Mouse (Mus musculus) thymus, adult 2 months (tissue): Measurements from ENCODE around the gene Pik3ap1. TPM values are rescaled to one million over a fixed set of nuclear protein-coding genes. Genes with fewer than 3 reads are reported as not detected.

Source experiments
- DNase-seq: peaks from one replicate; pipeline ENCODE4 v3.0.0; 2021
- H3K27ac ChIP-seq: fragments of 200-500 bp; 2 replicates; pipeline ENCODE4 v1.5.1; 2012; ENCODE audit warnings: low read length, control low read depth; ENCODE audit not compliant: control insufficient read depth, insufficient read depth
- H3K27me3 ChIP-seq: fragments of 200-500 bp; 2 replicates; pipeline ENCODE4 v1.6.1; 2012; ENCODE audit warnings: mild to moderate bottlenecking, low read length, moderate library complexity, mixed read lengths; ENCODE audit not compliant: control insufficient read depth, insufficient read depth
- H3K36me3 ChIP-seq: fragments of 200-500 bp; 2 replicates; pipeline ENCODE4 v1.6.1; 2012; ENCODE audit warnings: mild to moderate bottlenecking, low read length, moderate library complexity; ENCODE audit not compliant: control insufficient read depth, insufficient read depth
- H3K4me1 ChIP-seq: fragments of 200-500 bp; replicated peaks from 2 replicates; pipeline ENCODE4 v1.6.1; 2012; ENCODE audit warnings: low read length; ENCODE audit not compliant: control insufficient read depth, insufficient read depth
- H3K4me3 ChIP-seq: fragments of 200-500 bp; 2 replicates; pipeline ENCODE4 v1.5.1; 2012; ENCODE audit warnings: mild to moderate bottlenecking, low read length, control low read depth, moderate library complexity; ENCODE audit not compliant: control insufficient read depth, insufficient read depth
- CTCF ChIP-seq: fragments of 200-500 bp; IDR thresholded peaks from 2 replicates; pipeline ENCODE4 v1.5.1; 2012; ENCODE audit warnings: mild to moderate bottlenecking, control low read depth, low read length, moderate library complexity, borderline replicate concordance; ENCODE audit not compliant: control insufficient read depth, poor library complexity, insufficient read depth; ENCODE audit errors: extremely low read depth
- POLR2A ChIP-seq: fragments of 200-500 bp; IDR thresholded peaks from 2 replicates; pipeline ENCODE4 v1.6.1; 2012; ENCODE audit warnings: mild to moderate bottlenecking, low read length, control low read depth, moderate library complexity; ENCODE audit not compliant: control insufficient read depth, poor library complexity, insufficient read depth; ENCODE audit errors: extremely low read depth
- WGBS: fragments of 180-500 bp; shearing (Covaris S2); methylation state at CpG from one replicate; pipeline ENCODE4 v1.1.7; 2018; 5-methylcytosine and 5-hydroxymethylcytosine counted together
- polyA plus RNA-seq: library from polyadenylated mRNA; depleted of rRNA; stranded (reverse); fragments of >200 nt; gene quantifications from 2 replicates; pipeline ENCODE4 v1.2.3, GENCODE M21; 2012

The Pik3ap1 gene
- polyA plus RNA-seq, 1 experiment = 10.0 TPM

DNA sequence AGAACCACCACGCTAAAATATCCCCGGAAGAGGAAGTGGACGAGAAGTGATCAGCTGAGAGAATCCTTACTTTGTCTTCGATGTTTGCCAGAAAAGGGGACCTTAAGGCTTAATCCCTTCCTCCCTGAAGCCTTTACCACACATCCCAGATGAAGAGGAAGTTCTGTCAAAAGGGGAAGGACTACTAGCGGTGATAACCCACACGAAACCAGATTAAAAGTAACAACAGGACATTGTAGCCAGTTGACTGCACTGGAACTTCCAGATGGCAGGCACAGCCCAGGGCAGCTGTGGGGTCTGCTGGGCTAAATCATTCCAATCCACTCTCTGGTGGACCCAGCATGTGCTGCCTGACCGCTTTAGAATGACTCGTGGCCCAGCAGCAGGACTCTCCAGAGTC is 17.7 kb upstream of the Pik3ap1 start:
- no peak overlapping the region for H3K4me3 ChIP-seq
- DNase-seq = no peak

DNA sequence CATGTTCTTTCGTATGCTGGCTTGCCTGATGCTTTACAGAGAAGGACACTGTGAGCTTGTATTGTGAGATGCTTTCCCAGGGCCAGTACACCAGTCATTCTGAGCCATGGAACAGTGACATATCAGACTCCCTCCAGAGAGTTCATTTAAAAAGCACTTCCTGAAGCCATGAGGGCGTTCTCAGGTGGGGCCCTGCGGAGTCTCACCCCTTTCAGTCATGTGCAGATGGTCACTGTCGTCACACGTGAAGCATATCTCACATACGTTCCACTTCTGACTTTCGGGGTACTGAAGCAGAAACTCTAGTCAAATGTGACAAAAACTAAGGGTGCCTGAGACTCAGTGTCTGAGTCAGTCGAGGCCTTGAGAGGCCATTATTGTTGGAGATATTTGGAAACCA is 6.0 kb upstream of the Pik3ap1 start:
- Histone ChIP-seq H3K36me3 (no peaks in the 10 kb centered on the region), H3K4me3 (no peak overlapping the region), H3K27ac (no peak overlapping the region), H3K27me3 (no peaks in the 10 kb centered on the region), H3K4me1 (no peaks in the 10 kb centered on the region)
- no peak for DNase-seq
- whole genome bisulfite sequencing = 90% methylated on average over 8 of the region's 8 CpGs
- TF ChIP-seq CTCF (no peak), POLR2A (no peak)

More for the DNA sequence above, 17.7 kb upstream of the Pik3ap1 start:
- Histone ChIP-seq H3K27ac (no peak overlapping the region), H3K36me3 (no peaks in the 10 kb centered on the region), H3K4me1 (no peaks in the 10 kb centered on the region; the same call in 1 of the 2 replicates), H3K27me3 (no peaks in the 10 kb centered on the region)
- WGBS = 40% methylated on average over 8 of the region's 8 CpGs
- TF ChIP-seq CTCF = no peak
- TF ChIP-seq POLR2A = no peak

DNA sequence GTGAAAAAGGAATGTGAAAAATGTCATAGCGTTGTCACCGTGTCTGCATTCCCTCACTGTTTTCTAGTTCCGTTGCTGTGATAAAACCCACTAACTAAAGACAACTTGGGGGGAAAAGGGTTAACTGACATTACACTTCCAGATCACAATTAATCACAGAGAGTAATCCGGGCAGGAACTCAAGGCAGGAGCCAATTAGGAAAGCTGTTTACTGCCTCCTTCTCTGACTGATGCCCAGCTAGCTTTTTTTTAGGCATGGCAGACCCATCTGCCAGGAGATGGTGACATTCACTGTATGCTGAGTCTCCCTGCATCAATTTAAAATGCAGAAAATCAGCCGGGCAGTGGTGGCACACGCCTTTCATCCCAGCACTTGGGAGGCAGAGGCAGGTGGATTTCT is 4.4 kb upstream of the Pik3ap1 start:
- H3K4me1 ChIP-seq = peaks cover 8% of the 10 kb centered on the region
- TF ChIP-seq CTCF (no peak), POLR2A (no peak)
- H3K27me3 ChIP-seq = no peaks in the 10 kb centered on the region
- H3K4me3 ChIP-seq = no peak overlapping the region
- no peaks in the 10 kb centered on the region for H3K36me3 ChIP-seq
- no peak for DNase-seq
- H3K27ac ChIP-seq = no peak overlapping the region
- WGBS = 90% methylated on average over 6 of the region's 6 CpGs

DNA sequence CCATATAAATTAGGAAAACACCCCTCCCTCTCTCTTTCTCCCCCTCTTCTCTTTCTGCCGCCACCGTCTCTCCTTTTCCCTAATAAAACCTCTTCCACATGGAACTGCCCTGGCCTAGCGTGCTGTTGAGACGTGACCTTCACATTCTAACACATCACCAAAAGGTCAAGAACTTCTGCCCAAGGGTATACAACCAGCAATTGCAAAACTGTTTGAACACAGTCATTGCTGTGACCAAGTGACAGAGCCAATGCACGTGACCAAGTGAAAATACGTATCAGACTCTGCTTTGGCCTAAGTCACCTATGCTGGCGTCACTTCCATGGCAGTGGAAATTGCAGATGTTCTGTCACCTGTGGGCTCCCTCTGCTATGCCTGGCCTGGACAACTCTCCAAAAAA is 3.3 kb upstream of the Pik3ap1 start:
- H3K4me3 ChIP-seq = no peak overlapping the region
- H3K36me3 ChIP-seq = no peaks in the 10 kb centered on the region
- H3K4me1 ChIP-seq = peaks cover 8% of the 10 kb centered on the region
- 98% methylated on average over 7 of the region's 7 CpGs for WGBS
- no peak overlapping the region for H3K27ac ChIP-seq
- no peak for DNase-seq
- TF ChIP-seq CTCF (no peak), POLR2A (no peak)
- no peaks in the 10 kb centered on the region for H3K27me3 ChIP-seq

DNA sequence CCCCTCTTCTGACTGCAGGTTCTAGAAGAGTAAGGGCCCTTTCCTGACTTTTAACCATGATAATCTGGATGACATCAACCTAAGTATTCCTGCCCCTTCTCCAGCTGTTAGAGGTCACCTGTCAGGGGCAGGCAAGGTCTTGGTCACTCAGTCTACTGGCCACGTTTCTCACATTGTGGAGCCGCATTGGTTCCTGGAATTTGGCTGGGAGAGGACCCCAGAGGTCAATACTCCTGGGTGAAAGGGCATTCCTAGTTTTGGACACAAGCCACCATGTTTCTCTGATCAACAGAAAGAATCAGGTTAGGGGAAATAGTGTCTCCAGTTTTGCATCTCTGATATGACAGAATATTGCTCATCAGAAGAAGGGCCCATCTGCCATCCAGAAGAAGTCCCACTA is 2.4 kb upstream of the Pik3ap1 start:
- Histone ChIP-seq H3K27me3 (no peaks in the 10 kb centered on the region), H3K4me3 (no peak overlapping the region), H3K4me1 (peaks cover 8% of the 10 kb centered on the region), H3K27ac (no peak overlapping the region), H3K36me3 (no peaks in the 10 kb centered on the region)
- DNase-seq = no peak
- WGBS = 93% methylated on average over 2 of the region's 2 CpGs
- TF ChIP-seq POLR2A (no peak), CTCF (no peak)

DNA sequence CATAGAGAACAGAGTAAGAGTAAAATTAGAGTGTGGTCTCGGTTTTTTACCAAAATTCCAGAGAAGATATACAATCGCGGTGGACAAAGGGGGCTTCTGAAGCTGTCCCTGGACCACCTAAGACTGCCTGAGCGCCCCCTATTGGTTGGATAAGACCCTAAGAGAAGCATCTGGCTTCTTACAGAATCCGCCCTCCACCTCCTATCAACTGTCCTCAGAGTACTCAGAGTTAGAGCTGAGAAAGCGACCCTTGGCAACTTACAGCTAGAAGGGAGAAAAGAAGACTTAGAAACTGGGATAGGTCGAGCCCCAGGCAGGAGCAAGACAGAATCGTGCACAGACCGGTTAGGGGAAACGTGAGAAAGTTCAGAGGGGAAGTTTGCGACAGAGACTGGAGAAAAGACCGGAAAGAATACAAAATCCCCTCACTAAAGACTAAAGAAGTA is 473 bp downstream of the Pik3ap1 start:
- H3K4me3 ChIP-seq = peak overlapping the region; percentile 55
- H3K36me3 ChIP-seq = no peaks in the 10 kb centered on the region
- peaks cover 8% of the 10 kb centered on the region for H3K4me1 ChIP-seq
- peak; percentile 59 for DNase-seq
- no peaks in the 10 kb centered on the region for H3K27me3 ChIP-seq
- 3% methylated on average over 12 of the region's 12 CpGs for WGBS
- TF ChIP-seq CTCF (no peak), POLR2A (no peak)
- no peak overlapping the region for H3K27ac ChIP-seq

- no peak for DNase-seq
- no peak overlapping the region for H3K27ac ChIP-seq
Observed at GRCm38 (mm10) chr19:41382391-41382978, 2.4 kb downstream of the Pik3ap1 start.

More at GRCm38 (mm10) chr19:41382391-41382978, 2.4 kb downstream of the Pik3ap1 start:
- peaks cover 8% of the 10 kb centered on the region for H3K4me1 ChIP-seq
- TF ChIP-seq POLR2A (no peak), CTCF (no peak)
- WGBS = 62% methylated on average over 3 of the region's 3 CpGs
- H3K4me3 ChIP-seq = no peak overlapping the region
- H3K36me3 ChIP-seq = no peaks in the 10 kb centered on the region
- H3K27me3 ChIP-seq = no peaks in the 10 kb centered on the region
